Comparison of ENCODE assay signal across 7 mouse cellular contexts in genomic region chr2:35582341-35582941, GRCm38 (mm10). TPM values are rescaled to one million over a fixed set of nuclear protein-coding genes. Genes with fewer than 3 reads are reported as not detected.
DNase-seq lines count a peak whose midpoint lies in the region; ATAC-seq lines count a peak whose summit lies in the region.

No protein-coding gene starts in this region.

- peak; percentile 51 for ATAC-seq in intestine, embryonic 16.5 days
- 0 out of 2 replicates have a peak, but pooled peaks have one; percentile 37 for ATAC-seq in limb, embryonic 12.5 days (ENCODE audit: insufficient number of reproducible peaks, insufficient read depth, low FRiP score, low TSS enrichment, low read depth)
- no peak for ATAC-seq in midbrain, embryonic 14.5 days (ENCODE audit: low FRiP score, low TSS enrichment)

- peak overlapping the region; percentile 92 for H3K27ac ChIP-seq in intestine, embryonic 16.5 days (ENCODE audit: low read length)
- H3K27ac ChIP-seq in limb, embryonic 12.5 days = 0 out of 2 replicates have a peak overlapping the region, but pooled peaks have one; percentile 47
- no peak overlapping the region for H3K27ac ChIP-seq in midbrain, embryonic 14.5 days (replicated peaks; ENCODE audit: low read depth, low read length)

- H3K9me3 ChIP-seq in intestine, embryonic 16.5 days (ENCODE audit: control insufficient read depth, low read length) = no peaks in the 10 kb centered on the region
- no peaks in the 10 kb centered on the region for H3K9me3 ChIP-seq in limb, embryonic 12.5 days
- no peaks in the 10 kb centered on the region for H3K9me3 ChIP-seq in midbrain, embryonic 14.5 days (ENCODE audit: control insufficient read depth, low read length)

- H3K27me3 ChIP-seq in intestine, embryonic 16.5 days (replicated peaks; ENCODE audit: control insufficient read depth, insufficient read depth, low read length) = no peaks in the 10 kb centered on the region
- peaks cover 71% of the 10 kb centered on the region for H3K27me3 ChIP-seq in limb, embryonic 12.5 days
- H3K27me3 ChIP-seq in midbrain, embryonic 14.5 days (ENCODE audit: control insufficient read depth, insufficient read depth, low read length) = peaks cover 48% of the 10 kb centered on the region

- H3K36me3 ChIP-seq in intestine, embryonic 16.5 days (ENCODE audit: control insufficient read depth, insufficient read depth, low read length) = no peaks in the 10 kb centered on the region
- H3K36me3 ChIP-seq in limb, embryonic 12.5 days = no peaks in the 10 kb centered on the region
- H3K36me3 ChIP-seq in midbrain, embryonic 14.5 days (ENCODE audit: control insufficient read depth, insufficient read depth, low read length) = no peaks in the 10 kb centered on the region

- 1% methylated on average over 37 of the region's 46 CpGs for WGBS in intestine, embryonic 16.5 days
- WGBS in limb, embryonic 12.5 days = under 1% methylated on average over 46 of the region's 46 CpGs
- WGBS in midbrain, embryonic 14.5 days = under 1% methylated on average over 46 of the region's 46 CpGs

- intact Hi-C loops in gastrocnemius, postnatal 36 days (cut with DNase I) = loop anchor here (5.0 kb wide), 1 partner anchor 35 kb away; no protein-coding TSS in a partner anchor

- H3K4me2 ChIP-seq in intestine, embryonic 16.5 days (ENCODE audit: low read depth, low read length) = peak overlapping the region; percentile 99
- H3K4me2 ChIP-seq in limb, embryonic 12.5 days = peak overlapping the region; percentile 96
- peak overlapping the region; percentile 84 for H3K4me2 ChIP-seq in midbrain, embryonic 14.5 days (ENCODE audit: low read length)

- H3K4me1 ChIP-seq in intestine, embryonic 16.5 days (ENCODE audit: control insufficient read depth, insufficient read depth, low read length) = peaks cover 34% of the 10 kb centered on the region
- peaks cover 41% of the 10 kb centered on the region for H3K4me1 ChIP-seq in limb, embryonic 12.5 days (replicated peaks)
- H3K4me1 ChIP-seq in midbrain, embryonic 14.5 days (ENCODE audit: control insufficient read depth, insufficient read depth, low read length) = peaks cover 16% of the 10 kb centered on the region

- H3K9ac ChIP-seq in intestine, embryonic 16.5 days (ENCODE audit: low read depth, low read length) = peak overlapping the region; percentile 81
- peak overlapping the region; percentile 74 for H3K9ac ChIP-seq in limb, embryonic 12.5 days (replicated peaks)
- H3K9ac ChIP-seq in midbrain, embryonic 14.5 days (replicated peaks; ENCODE audit: low read length) = peak overlapping the region; percentile 46; the same call in 1 of the 2 replicates

- peak; percentile 22 to 37 for DNase-seq in adrenal gland, postnatal 4 days (ENCODE audit: low spot score in 2 of 2)
- DNase-seq in embryo, embryonic 10 days (ENCODE audit: low spot score) = peak; percentile 55
- DNase-seq in gastrocnemius, postnatal 36 days = peak; percentile 72 to 76
- peak; percentile 48 for DNase-seq in midbrain, embryonic 14.5 days
- DNase-seq in testis, postnatal 10 days (ENCODE audit: low spot score) = peak; percentile 80

- H3K4me3 ChIP-seq in intestine, embryonic 16.5 days (ENCODE audit: low read length) = peak overlapping the region; percentile 62
- peak overlapping the region; percentile 59 for H3K4me3 ChIP-seq in limb, embryonic 12.5 days (replicated peaks)
- H3K4me3 ChIP-seq in midbrain, embryonic 14.5 days (replicated peaks; ENCODE audit: low read depth, low read length) = peak overlapping the region; percentile 37

RNA-seq across cellular contexts. Expression of gene Dab2ip, which starts 24.4 kb away (rescaled TPM):
- total RNA-seq in adrenal gland, postnatal 4 days (2021) = 10 to 100 TPM; 74.4 to 77.6 TPM
- total RNA-seq in gastrocnemius, postnatal 36 days (2021) = 10 to 100 TPM; 37.6 to 46.5 TPM
- polyA plus RNA-seq in intestine, embryonic 16.5 days (2015; fragmentation: Nextera tagmentation; extraction: Ambion mirVana) = 27.0 and 28.7 TPM in 2 replicates
- polyA plus RNA-seq in limb, embryonic 12.5 days (2016; fragmentation: Nextera tagmentation; extraction: Ambion mirVana) = 65.7 and 72.3 TPM in 2 replicates
- polyA plus RNA-seq in midbrain, embryonic 14.5 days (2014; fragmentation: Nextera tagmentation; extraction: Ambion mirVana) = 46.4 and 50.6 TPM in 2 replicates

Comparison
In these comparisons a context has a peak if more than half of its experiments do, and no peak if none do; other contexts are left out.
1. DNase-seq: peak in every context shown above with its lines; median percentile 80 in testis, postnatal 10 days; 74 in gastrocnemius, postnatal 36 days; 55 in embryo, embryonic 10 days; 48 in midbrain, embryonic 14.5 days; 30 in adrenal gland, postnatal 4 days.